Mouse (Mus musculus) forebrain, embryonic 13.5 days (tissue): ENCODE measurements at regions not wholly inside any gene's neighbourhood (a gene's known extent, or its start where the extent isn't known, plus 50 kb on each side); places are given as distances from the start of the nearest gene placed in this dataset.
"Not testable (repeated sequence)": the region's sequence is repeated elsewhere in the genome, so short reads cannot be mapped to it uniquely, and the experiment has no call there.

Experiments used
- ATAC-seq: fragments of 200-750 bp; cut with Nextera tagmentation; 2 replicates; pipeline ENCODE4 v1.8.0; 2017
- H3K27ac ChIP-seq: fragments of 300-500 bp; sonication (generic); 2 replicates; pipeline ENCODE4 v1.5.1; 2015; ENCODE audit warnings: inconsistent platforms, mild to moderate bottlenecking, moderate library complexity
- H3K27me3 ChIP-seq: fragments of 300-500 bp; sonication (generic); 2 replicates; pipeline ENCODE4 v1.6.1; 2015; ENCODE audit warnings: mild to moderate bottlenecking, inconsistent platforms
- H3K36me3 ChIP-seq: fragments of 300-500 bp; sonication (generic); 2 replicates; pipeline ENCODE4 v1.6.1; 2015; ENCODE audit warnings: mild to moderate bottlenecking, inconsistent platforms; ENCODE audit not compliant: poor library complexity, severe bottlenecking
- H3K4me1 ChIP-seq: fragments of 300-500 bp; sonication (generic); 2 replicates; pipeline ENCODE4 v1.6.1; 2015; ENCODE audit warnings: inconsistent platforms
- H3K4me2 ChIP-seq: fragments of 300-500 bp; sonication (generic); 2 replicates; pipeline ENCODE4 v1.6.1; 2015; ENCODE audit warnings: inconsistent platforms, mild to moderate bottlenecking, moderate library complexity
- H3K4me3 ChIP-seq: fragments of 300-500 bp; sonication (generic); 2 replicates; pipeline ENCODE4 v1.5.1; 2015; ENCODE audit warnings: mild to moderate bottlenecking, inconsistent platforms
- H3K9ac ChIP-seq: fragments of 300-500 bp; sonication (generic); 2 replicates; pipeline ENCODE4 v1.6.1; 2015; ENCODE audit warnings: mild to moderate bottlenecking, inconsistent platforms
- H3K9me3 ChIP-seq: fragments of 300-500 bp; sonication (generic); replicated peaks from 2 replicates; pipeline ENCODE4 v1.6.1; 2016; ENCODE audit warnings: inconsistent platforms
- WGBS: fragments of 180-500 bp; shearing (Covaris S2); methylation state at CpG from one replicate; pipeline ENCODE4 v1.1.7; 2015; 5-methylcytosine and 5-hydroxymethylcytosine counted together

GRCm38 (mm10) chr15:41984267-41984666 is 1850.1 kb downstream of the 9330182O14Rik start:
- Histone ChIP-seq H3K36me3 (no peaks in the 10 kb centered on the region), H3K27me3 (no peaks in the 10 kb centered on the region)
- no peak for ATAC-seq

GRCm38 (mm10) chr15:41986264-41986663 is 1852.1 kb downstream of the 9330182O14Rik start:
- no peaks in the 10 kb centered on the region for H3K9me3 ChIP-seq
- no peaks in the 10 kb centered on the region for H3K36me3 ChIP-seq
- no peaks in the 10 kb centered on the region for H3K27me3 ChIP-seq
- WGBS = 85% methylated on average over 3 of the region's 3 CpGs
- H3K4me3 ChIP-seq = no peak overlapping the region
- H3K27ac ChIP-seq = no peak overlapping the region
- ATAC-seq = no peak
- no peaks in the 10 kb centered on the region for H3K4me1 ChIP-seq
- no peak overlapping the region for H3K4me2 ChIP-seq
- H3K9ac ChIP-seq = no peak overlapping the region

More at GRCm38 (mm10) chr15:41984267-41984666, 1850.1 kb downstream of the 9330182O14Rik start:
- H3K4me2 ChIP-seq = no peak overlapping the region
- no peaks in the 10 kb centered on the region for H3K9me3 ChIP-seq
- no peaks in the 10 kb centered on the region for H3K4me1 ChIP-seq
- no peak overlapping the region for H3K27ac ChIP-seq
- H3K9ac ChIP-seq = no peak overlapping the region
- 88% methylated on average over 4 of the region's 4 CpGs for WGBS
- no peak overlapping the region for H3K4me3 ChIP-seq

GRCm38 (mm10) chr15:41989065-41989464 is 1854.9 kb downstream of the 9330182O14Rik start:
- no peak overlapping the region for H3K4me3 ChIP-seq
- no peaks in the 10 kb centered on the region for H3K9me3 ChIP-seq
- H3K27me3 ChIP-seq = no peaks in the 10 kb centered on the region
- H3K36me3 ChIP-seq = no peaks in the 10 kb centered on the region
- no peak overlapping the region for H3K4me2 ChIP-seq
- no peak overlapping the region for H3K9ac ChIP-seq
- no peak overlapping the region for H3K27ac ChIP-seq
- no peaks in the 10 kb centered on the region for H3K4me1 ChIP-seq
- WGBS = 66% methylated on average over 2 of the region's 2 CpGs
- no peak for ATAC-seq

GRCm38 (mm10) chr15:41991816-41992215 is 1857.7 kb downstream of the 9330182O14Rik start:
- no peak overlapping the region for H3K27ac ChIP-seq
- no peak for ATAC-seq
- H3K27me3 ChIP-seq = no peaks in the 10 kb centered on the region
- H3K9me3 ChIP-seq = no peaks in the 10 kb centered on the region
- H3K4me2 ChIP-seq = no peak overlapping the region
- H3K4me3 ChIP-seq = no peak overlapping the region
- H3K36me3 ChIP-seq = no peaks in the 10 kb centered on the region
- H3K4me1 ChIP-seq = no peaks in the 10 kb centered on the region
- H3K9ac ChIP-seq = no peak overlapping the region

GRCm38 (mm10) chr15:42032286-42032685 is 1898.1 kb downstream of the 9330182O14Rik start:
- 92% methylated on average over 12 of the region's 12 CpGs for WGBS
- H3K36me3 ChIP-seq, H3K9me3 ChIP-seq, H3K9ac ChIP-seq, H3K4me2 ChIP-seq, H3K4me1 ChIP-seq, H3K4me3 ChIP-seq, ATAC-seq, H3K27me3 ChIP-seq, H3K27ac ChIP-seq: not testable (repeated sequence)

- H3K4me1 ChIP-seq = 0 out of 2 replicates have a peak, but pooled peaks cover 5% of the 10 kb centered on the region
- H3K27ac ChIP-seq = no peak overlapping the region
- no peak overlapping the region for H3K4me3 ChIP-seq
- no peak overlapping the region for H3K4me2 ChIP-seq
- peak; percentile 72 for ATAC-seq
- no peaks in the 10 kb centered on the region for H3K36me3 ChIP-seq
- H3K9ac ChIP-seq = no peak overlapping the region
- H3K9me3 ChIP-seq = no peaks in the 10 kb centered on the region
- no peaks in the 10 kb centered on the region for H3K27me3 ChIP-seq
- WGBS = 29% methylated on average over 4 of the region's 4 CpGs
Observed at GRCm38 (mm10) chr15:42047088-42047976, 1913.2 kb downstream of the 9330182O14Rik start.

- Histone ChIP-seq H3K9ac (no peak overlapping the region), H3K27ac (no peak overlapping the region), H3K4me1 (no peaks in the 10 kb centered on the region), H3K4me2 (no peak overlapping the region), H3K36me3 (no peaks in the 10 kb centered on the region), H3K9me3 (no peaks in the 10 kb centered on the region), H3K4me3 (no peak overlapping the region), H3K27me3 (no peaks in the 10 kb centered on the region)
- WGBS = 78% methylated on average over 3 of the region's 3 CpGs
- ATAC-seq = no peak
Observed at GRCm38 (mm10) chr15:42056772-42057171, 1922.6 kb downstream of the 9330182O14Rik start.

GRCm38 (mm10) chr15:42068207-42068831 is 1934.2 kb downstream of the 9330182O14Rik start:
- Histone ChIP-seq H3K36me3 (no peaks in the 10 kb centered on the region), H3K9me3 (no peaks in the 10 kb centered on the region), H3K4me1 (peaks cover 9% of the 10 kb centered on the region), H3K27me3 (no peaks in the 10 kb centered on the region), H3K4me3 (no peak overlapping the region), H3K27ac (no peak overlapping the region), H3K9ac (no peak overlapping the region), H3K4me2 (no peak overlapping the region)
- peak; percentile 86 for ATAC-seq
- 31% methylated on average over 5 of the region's 5 CpGs for WGBS

- 62% methylated on average over 3 of the region's 3 CpGs for WGBS
- ATAC-seq = peak; percentile 57
- H3K9ac ChIP-seq = no peak overlapping the region
- H3K4me3 ChIP-seq = no peak overlapping the region
- H3K4me2 ChIP-seq = no peak overlapping the region
- no peaks in the 10 kb centered on the region for H3K27me3 ChIP-seq
- H3K36me3 ChIP-seq = no peaks in the 10 kb centered on the region
- peaks cover 9% of the 10 kb centered on the region for H3K4me1 ChIP-seq
- H3K27ac ChIP-seq = no peak overlapping the region
- no peaks in the 10 kb centered on the region for H3K9me3 ChIP-seq
Observed at GRCm38 (mm10) chr15:42069072-42069471, 1934.9 kb downstream of the 9330182O14Rik start.

- H3K9me3 ChIP-seq = no peaks in the 10 kb centered on the region
- no peak overlapping the region for H3K4me3 ChIP-seq
- no peaks in the 10 kb centered on the region for H3K27me3 ChIP-seq
- no peak for ATAC-seq
- H3K27ac ChIP-seq = no peak overlapping the region
- H3K4me2 ChIP-seq = no peak overlapping the region
- no peak overlapping the region for H3K9ac ChIP-seq
- H3K4me1 ChIP-seq = peaks cover 4% of the 10 kb centered on the region
- H3K36me3 ChIP-seq = no peaks in the 10 kb centered on the region
Observed at GRCm38 (mm10) chr15:42073486-42073885, 1939.3 kb downstream of the 9330182O14Rik start.

GRCm38 (mm10) chr15:42082436-42082835 is 1948.3 kb downstream of the 9330182O14Rik start:
- no peaks in the 10 kb centered on the region for H3K36me3 ChIP-seq
- H3K9ac ChIP-seq = no peak overlapping the region
- no peak for ATAC-seq
- H3K27ac ChIP-seq = no peak overlapping the region
- H3K4me1 ChIP-seq = no peaks in the 10 kb centered on the region
- H3K27me3 ChIP-seq = no peaks in the 10 kb centered on the region
- WGBS = 87% methylated on average over 2 of the region's 2 CpGs
- no peak overlapping the region for H3K4me3 ChIP-seq
- H3K4me2 ChIP-seq = no peak overlapping the region
- H3K9me3 ChIP-seq = no peaks in the 10 kb centered on the region

- Histone ChIP-seq H3K27ac (no peak overlapping the region), H3K9ac (no peak overlapping the region), H3K27me3 (no peaks in the 10 kb centered on the region), H3K4me3 (no peak overlapping the region), H3K9me3 (no peaks in the 10 kb centered on the region), H3K36me3 (no peaks in the 10 kb centered on the region), H3K4me2 (no peak overlapping the region), H3K4me1 (no peaks in the 10 kb centered on the region)
- no peak for ATAC-seq
- WGBS = 84% methylated on average over 2 of the region's 2 CpGs
Observed at GRCm38 (mm10) chr15:42100730-42101129, 1966.6 kb downstream of the 9330182O14Rik start.
